Mouse (Mus musculus): Measurements from ENCODE around the gene Guk1.
A peak's percentile ranks its signal among the peaks of the same experiment; 100 is the strongest.

Guk1 gene

DNA sequence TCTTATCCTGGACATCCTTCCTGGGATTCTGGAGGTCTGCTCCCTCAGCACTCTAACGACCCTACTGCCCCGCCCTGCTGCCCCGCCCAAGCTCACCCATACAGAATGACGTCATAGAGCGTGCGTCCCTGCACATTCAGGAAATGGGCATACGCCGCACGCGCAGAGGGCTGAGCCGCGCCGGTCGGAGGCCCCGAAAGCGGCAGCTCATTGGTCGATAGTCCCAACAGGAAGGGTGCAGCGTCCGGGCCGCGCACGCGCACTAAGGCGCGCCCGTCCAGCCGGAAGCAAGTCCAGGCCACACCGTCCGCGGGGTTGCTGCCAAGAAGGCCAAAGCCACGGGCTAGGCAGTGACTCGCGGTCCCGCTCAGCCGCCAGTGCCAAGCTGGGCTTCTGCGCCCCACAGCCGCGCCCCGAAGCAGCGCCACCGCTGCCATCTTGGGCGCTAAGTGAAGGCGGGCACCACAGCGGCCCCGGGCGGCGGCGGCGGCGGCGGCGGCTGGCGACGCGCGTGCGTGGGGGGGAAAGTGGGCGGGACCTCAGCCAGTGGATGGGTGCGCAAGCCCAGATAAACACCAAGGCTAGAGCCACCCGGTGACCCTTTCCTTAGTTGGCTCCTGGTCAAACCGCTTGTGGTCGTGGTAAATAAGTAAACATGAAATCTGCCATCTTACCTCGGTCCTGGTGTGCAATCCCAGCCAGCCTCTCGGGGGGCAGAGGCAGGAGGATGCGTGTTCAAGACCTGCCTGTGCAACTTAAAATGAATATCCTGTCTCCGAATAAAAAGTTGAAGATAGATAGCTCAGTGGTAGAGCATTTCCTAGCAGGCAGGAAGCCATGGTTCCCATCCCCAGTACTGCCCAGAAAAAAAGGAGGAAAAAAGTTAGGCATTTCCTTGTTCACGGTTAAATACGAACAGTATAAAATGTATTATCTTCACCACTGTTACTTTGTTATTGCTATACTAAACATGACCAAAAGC lies 28.5 kb downstream of the Guk1 start, which contains the start of gene Iba57:
Gene Iba57, minus strand, starts transcription at position 485 of the 982 bp plus-strand sequence.
- DNase-seq (ENCODE audit: low spot score), result peak; percentile 99

DNA sequence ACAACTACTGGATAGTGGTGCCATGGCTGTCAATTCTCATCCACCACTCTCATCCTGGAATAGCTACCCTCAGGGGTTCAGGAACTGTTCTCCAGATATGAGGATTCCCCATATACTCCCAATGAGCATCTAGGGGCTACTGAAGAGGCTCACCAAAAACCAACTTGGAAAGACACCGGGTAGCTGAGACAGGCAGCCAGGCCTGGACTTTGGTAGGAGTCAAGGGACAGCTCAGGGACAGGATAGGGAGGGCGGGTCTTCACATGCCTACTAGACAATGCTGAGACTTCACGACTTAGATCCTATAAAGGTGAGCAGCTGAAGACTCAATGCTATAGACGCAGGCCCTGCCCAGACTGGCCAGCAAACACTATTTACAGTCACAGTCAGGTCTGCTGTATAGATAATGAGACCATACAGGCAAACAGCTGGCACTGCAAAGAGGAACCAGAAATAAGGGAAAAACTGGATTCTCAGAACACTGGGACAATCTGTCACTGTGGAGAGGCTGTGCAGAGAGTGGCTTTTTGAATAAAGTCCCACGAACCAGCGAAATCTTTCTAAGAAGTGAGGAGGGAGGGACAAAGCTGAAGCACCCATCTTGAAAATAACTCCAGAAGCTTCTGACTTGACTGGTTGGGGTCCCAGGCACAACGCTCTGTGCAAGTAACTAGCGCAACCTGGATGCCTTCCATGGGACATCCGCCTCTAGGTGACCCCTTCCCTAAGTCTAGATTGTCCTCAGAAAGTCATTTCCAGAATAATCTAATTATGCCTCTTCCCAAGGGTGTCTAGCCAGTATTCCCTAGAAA lies 29.4 kb downstream of the Guk1 start:
- DNase-seq (ENCODE audit: low spot score), result no peak

DNA sequence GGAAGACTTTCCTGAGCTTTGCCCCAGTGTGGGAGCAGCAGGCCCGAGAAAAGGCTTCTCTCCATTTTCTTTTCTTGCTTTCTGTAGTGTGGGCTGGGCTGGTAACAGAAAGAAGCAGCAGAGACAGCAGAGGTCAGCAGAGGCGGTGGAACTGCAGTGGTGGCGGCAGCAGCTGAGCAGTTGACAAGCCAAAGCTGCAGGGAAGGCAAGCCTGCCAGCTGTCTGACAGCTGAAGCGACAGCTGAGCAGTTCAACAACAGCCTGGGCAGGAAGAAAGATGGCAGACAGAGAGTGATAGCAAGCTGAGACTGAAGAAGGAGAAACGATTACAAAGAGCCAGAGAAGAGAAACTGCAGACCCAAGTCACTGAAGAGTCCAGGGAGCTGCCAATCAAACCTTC lies 30.6 kb downstream of the Guk1 start:
- no peak for DNase-seq (ENCODE audit: low spot score)

DNA sequence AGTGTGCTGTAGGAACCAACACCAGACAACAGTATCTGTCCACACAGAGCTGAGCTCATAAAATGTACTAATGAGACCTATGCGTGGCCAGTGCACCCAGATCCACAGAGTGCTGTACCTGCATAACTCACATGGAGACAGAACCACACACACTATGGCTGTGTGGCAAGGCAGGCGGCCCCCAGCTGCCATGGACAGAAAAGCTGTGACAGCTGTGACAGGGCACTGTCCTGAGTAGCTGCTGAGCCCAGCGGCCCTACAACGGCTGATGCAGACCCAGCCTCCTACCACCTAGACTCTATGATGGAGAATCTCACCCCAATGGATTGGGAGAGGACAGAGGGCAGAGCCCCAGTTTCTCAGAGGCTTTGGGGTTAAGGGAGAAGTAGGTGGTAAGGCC lies 32.5 kb downstream of the Guk1 start:
- DNase-seq (ENCODE audit: low spot score), result no peak

DNA sequence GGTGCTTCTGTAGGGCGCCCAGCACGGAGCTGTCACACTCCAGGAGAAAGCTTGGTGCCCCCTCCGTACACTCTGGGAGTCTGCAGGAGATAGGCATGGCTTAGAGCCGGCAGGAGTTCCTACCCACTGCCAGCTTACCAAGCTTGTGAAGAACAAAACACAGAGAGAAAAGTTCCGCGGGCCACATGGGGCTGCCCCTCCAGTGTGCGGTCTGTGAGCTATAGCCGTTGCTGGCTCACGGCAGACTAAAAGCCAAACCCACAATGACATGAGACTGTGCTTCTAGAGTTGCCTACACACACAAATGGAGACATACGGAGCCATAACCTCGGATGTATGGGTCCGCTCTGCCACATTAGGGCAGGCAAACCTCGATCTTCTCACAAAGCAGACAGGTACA lies 32.9 kb downstream of the Guk1 start:
- DNase-seq (ENCODE audit: low spot score), result no peak

DNA sequence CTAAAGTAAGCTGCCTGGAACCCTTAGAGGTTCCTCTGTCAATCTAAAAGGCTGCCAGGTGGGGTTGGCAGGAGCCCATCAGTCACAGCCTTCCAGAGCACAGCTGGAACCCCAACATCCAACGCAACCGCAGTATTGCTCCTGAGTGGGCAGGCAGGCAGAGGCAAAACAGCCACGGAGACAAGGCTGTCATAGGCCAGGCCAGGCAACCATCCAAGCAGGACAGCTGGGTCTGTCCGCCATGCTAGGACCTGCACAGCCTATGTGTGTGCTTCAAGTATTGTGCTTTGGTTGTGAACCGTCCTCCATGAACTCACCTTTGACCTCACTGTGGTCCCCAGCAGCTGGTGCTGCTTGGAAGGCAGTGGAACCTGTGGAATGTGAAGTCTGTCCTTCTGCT lies 36.1 kb downstream of the Guk1 start:
- DNase-seq (ENCODE audit: low spot score), result no peak

DNA sequence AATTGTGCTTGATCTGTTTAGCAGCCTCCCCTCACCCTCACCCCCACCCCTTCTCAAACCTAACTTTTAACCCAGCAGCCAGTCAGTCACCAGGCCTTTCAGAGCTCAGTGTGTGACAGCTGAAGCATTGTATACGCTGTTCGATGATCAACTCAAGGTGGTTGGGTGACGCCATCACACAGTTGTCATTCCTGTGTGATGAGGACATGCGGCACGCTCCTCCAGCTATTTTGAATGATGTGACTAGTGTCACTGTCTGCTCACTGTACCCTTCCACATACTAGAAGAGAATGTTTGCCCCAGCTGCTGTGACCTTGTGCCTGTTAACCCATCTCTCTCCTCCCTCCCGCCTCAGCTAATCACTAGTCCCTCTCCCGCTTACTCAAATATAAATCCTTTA lies 37.8 kb downstream of the Guk1 start:
- no peak for DNase-seq (ENCODE audit: low spot score)

DNA sequence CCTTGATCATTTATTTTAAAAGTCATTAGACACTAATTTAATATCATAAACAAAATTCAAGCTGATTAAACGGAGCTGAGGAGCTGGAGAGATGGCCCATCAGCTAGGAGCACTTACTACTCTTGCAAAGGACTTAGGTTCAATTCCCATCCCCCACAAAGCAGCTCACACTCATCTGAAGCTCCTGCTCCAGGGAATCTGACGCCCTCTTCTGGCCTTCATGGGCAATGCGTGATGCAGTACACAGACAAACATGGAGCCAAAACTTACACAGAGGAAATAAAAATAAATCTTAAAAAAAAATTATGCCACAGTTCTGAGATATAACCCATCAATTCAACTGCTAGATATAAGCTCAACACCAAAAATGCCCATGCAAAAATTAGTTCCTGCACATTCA lies 40.3 kb downstream of the Guk1 start:
- DNase-seq (ENCODE audit: low spot score), result no peak

DNA sequence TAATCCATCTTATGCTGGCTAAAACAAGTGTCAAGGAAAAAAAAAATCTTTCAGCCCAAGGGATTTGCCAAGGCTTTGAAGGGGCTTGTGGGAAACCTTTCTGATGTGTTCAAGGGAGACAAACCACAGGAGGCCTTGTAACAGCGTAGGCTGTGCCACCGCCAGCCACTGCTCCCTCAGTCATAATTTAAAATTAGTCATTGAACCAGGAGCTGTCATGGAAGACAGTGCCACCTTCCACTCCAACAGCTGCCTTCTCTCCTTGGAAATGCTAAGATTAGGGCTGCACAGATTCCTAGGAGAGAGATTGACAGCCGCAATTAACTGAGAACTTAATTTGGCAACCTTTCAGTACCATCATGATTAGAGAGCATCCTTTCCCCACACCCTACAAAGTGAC lies 42.7 kb downstream of the Guk1 start:
- no peak for DNase-seq (ENCODE audit: low spot score)

DNA sequence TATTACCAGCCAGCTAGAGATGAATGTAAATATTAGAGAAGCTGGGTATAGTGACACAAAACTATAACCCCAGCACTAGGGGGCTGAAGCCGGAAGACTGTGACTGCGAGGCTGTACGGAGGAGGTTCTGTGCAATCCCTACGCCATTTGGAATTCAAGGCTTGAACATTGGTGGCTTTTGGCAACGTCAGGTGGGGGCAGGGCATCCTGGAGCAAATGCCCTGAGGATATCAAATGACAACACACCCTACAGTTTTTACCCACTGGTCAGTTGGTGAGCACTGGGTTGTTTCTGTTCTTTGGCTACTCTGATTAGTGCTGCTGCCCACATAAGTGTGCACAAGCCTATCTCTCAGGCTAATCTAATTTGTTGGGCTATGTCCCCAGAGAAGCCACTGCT lies 49.0 kb downstream of the Guk1 start:
- no peak for DNase-seq (ENCODE audit: low spot score)

DNA sequence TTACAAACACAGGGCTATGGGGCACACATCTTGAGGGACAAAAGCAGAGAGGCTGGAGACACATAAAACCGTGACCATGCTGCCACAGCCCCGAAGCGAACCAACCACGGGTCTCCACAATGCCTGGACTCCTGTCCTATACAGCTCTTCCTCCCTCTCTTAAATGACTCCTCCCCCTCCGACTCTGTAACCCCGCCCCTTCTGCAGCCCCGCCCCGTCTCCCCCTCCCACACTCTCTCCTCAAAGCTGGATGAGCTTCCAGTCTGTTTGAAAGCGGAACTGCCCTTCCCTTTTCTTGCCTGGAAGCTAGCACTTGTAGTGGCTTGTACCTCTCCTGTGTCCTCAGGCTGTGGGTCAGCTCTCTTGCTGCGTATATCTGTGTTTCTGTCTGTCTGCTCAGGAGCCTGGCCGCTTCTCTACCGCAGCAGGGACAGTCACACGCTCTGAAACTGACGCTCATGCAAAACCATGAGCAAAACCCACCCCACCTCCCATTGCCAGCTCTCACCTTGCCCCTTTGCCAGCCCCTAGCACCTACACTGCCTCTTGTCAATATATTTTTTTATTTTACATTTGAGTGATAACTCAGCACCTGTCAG lies 50.1 kb downstream of the Guk1 start:
- no peak for DNase-seq (ENCODE audit: low spot score)

DNA sequence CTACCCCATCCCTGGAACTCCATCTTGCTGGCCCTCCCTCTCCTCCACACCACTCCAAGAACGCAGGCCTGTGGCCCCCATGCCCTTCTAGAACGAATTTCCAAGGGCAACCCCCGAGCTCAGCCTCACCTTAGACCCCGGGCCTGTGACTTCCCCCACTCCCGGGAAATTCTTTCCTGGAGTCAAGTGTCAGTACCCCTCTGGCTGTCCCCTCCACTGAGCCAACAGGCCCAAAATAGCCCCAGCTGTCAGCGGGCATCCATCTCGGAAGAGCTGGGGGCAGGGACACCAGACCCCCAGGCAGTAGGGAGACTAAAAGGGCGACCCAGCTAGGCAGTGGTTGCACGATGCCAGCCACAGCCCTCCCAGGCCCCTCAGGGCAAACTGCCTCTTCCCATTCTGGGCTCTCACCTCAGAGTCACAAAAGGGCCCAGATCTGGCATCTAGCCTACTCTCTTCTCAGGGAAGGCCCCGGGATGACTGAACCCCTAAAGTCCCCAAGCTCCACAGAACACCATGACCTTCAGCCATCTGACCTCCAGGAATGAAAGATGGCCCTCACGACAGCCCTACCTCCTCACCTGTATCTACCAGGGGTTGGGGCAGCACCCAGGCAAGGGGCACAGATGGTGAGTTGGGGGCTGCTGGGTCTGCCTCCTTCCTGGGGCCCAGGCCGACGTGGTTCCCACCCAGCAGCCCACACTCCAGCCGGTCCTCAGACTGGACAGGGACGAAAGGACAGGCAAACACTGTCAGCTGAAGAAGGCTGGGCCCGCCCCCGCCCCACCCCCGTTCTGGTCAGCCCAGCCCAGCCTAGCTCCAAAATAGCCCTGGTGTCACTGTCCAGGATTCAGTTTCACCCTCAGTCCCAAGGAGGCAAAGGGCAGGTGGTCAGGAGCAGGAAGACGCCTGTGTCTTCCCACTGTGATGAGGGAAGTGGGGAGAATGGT lies 53.2 kb downstream of the Guk1 start:
- no peak for DNase-seq (ENCODE audit: low spot score)

DNA sequence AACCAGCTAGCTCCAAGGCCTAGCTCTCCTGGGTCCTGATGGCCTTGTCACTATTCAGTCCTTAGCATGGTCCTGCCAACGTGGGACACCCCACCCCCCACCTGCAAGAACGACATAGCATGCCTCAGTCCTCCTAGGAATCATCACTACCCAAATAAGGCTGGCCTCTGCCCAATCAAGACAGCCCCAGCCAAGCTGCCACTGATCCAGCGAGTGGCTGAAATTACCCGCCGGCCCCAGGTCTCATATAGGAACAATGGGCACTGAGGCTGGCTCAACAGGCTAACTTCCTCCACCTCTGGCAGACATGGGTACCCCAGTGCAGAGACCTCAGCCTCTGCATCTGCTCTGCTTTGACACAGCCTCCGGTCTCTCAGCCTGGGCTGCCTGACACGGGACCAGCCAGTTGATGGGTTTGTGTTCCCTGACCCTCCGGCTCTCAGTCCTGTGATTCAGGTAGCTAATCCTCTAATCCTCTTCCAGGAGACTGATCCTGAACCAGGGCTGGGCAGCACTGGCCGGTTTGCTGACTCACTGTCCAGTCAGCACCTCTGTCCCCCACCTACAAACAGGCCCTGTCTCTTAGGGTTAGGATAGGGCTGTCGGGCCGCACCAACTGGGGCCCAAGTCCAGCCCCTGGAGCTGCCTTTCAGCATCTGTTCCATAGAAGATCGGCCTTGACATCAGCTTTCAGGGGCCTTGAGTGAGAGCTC lies 54.9 kb downstream of the Guk1 start:
- DNase-seq (ENCODE audit: low spot score), result no peak

DNA sequence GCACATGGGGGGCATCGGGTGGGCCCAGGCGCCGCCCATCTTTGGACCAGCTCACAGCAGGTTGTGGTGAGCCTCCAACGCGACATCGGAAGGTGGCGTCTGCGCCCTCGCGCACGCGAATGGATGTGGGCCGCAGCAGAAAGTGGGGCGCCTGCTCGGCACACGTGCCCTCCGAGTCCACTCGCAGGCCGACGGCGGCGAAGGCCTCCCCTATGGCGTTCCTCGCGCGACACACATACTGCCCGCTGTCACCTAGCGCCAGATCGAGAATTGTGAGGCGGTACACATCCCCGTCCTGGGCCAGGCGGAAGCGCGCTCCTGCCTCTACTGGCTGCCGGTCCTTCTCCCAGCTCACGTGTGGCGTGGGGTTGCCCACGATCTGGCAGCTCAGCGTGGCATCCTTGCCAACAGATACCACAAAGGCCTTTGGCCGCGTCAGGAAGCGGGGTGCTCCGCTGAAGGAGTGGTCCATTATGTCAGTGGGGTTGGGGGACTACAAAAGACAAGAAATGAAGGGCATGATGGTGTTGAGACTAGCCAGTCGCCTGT lies 56.0 kb downstream of the Guk1 start, which contains the start of gene Obscn:
Gene Obscn, minus strand, starts transcription at position 499 of the 549 bp plus-strand sequence.
- no peak for DNase-seq (ENCODE audit: low spot score)

DNA sequence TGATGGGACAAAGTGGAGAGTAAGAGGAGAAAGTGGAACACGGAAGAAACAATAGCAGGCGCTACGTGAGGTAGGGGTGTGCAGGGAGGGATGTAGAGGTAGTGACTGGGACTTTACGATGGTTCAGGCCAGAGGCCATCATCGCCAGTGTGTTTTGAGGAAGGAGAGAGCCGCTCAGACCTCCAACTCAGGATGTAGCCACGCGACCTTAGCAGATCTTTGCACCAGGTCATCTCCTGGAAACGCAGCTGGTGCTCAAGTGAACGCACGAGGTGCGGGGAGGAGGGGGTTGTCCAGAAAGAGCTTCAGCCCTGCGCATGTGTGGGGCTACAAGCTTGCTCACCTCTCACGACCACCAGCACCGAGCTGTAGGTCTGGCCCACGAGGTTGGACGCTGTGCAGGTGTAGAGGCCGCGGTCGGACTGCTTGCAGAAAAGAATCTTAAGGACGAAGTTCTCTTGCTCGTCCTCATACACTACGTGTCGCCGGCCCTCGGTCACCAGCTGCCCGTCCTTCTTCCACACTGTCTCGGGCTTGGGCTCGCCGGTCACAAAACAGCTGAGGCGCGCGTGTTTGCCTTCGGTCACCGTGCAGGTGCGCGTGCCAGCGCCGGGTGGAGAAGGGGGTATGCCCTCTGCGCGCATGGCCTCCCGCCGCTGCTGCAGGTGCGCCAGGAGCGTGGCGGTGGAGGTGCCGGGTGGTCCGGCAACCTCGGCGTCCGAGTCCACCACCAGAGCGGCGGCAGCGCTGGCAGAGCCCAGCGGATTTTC lies 56.8 kb downstream of the Guk1 start:
- no peak for DNase-seq (ENCODE audit: low spot score)

DNA sequence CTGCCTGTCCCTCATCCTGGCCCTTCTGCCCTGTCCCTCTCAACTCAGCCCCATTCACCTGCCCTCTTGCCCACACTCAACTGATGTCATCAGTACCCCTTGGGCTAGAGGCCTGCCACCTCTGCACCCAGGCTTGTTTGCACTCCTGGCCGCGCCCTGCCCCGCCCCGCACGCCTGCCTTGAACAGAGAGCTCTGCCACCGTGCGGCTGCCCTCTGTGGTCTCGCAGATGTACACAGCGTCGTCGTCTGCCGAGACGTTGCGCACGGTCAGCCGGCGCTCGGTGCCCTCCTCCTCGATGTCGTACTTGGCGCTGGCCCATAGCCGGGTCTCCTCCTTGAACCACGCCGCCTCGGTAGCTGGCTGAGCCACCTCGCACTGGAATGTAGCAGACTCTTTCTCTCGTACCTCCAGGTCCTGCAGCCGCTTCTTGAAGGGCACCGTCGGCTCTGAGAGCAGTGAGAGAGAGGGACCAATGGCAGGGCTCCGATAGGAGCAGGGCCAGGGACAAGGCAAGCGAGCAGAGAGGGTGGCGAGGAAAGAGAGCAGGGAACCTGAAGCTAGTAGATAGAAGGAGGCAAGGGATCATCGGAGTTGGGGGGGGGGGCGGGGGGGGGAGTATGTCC lies 57.5 kb downstream of the Guk1 start:
- DNase-seq (ENCODE audit: low spot score), result no peak
